Mouse (Mus musculus) ES-E14 (cell line): ENCODE measurements around the gene Coq8a.

Experiments used
- CHD2 ChIP-seq: IDR thresholded peaks from 2 replicates; pipeline ENCODE4 v1.6.1; 2014; ENCODE audit warnings: mild to moderate bottlenecking, low read depth, low read length, inconsistent platforms
- ZNF384 ChIP-seq: IDR thresholded peaks from 2 replicates; pipeline ENCODE4 v1.6.1; 2012; ENCODE audit warnings: low read depth, low read length, inconsistent platforms

- no peak for TF ChIP-seq CHD2
- TF ChIP-seq ZNF384: no peak
Observed at GRCm38 (mm10) chr1:180184768-180185167, 14.6 kb downstream of the Coq8a start.
